8 mouse cellular contexts compared by ENCODE assay signal in the genomic region with DNA sequence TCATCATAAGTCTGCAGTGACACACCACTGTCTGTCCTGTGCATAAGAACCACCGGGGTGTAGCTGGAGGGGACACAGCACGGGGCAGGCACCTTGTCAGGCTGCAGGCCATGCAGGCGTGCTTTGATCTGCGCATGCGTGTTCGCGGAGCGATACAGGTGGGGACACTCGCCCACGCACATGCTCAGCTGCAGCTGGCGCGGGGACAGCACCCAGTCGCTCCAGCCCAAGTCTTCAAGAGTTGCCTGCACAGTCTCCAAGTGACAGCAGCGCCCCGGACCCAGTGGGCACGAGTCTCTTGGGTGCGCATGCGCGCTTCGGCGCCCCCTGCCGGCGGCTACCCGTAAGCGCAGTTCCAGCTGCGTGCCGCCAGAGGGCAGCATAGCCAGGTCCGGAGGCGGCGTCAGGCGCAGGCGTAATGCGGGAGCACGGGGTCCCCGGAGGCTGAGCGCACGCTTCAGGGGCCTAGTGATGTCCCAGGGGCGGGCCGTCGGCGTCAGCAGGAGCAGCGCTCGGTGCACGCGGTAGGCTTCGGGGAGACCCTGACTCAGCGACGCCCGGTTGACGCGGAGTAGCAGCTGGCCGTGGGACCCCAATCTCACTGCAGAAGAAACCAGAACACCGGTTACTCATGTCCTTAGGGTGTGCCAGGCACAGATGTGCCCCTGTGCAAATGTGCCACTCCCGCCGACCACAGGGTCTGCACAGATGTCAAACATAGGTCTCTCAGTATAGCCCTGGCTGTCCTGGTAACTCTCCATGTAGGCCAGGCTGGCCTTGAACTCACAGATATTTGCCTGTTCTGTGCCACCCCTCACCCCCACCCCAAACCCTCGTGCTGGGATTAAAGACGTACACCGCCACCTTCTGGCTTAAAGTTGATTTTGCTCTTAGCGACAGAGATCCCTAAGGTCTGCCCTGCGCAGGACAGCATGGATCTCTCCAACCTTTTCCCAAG. TPM values are rescaled to one million over a fixed set of nuclear protein-coding genes. Genes with fewer than 3 reads are reported as not detected.
DNase-seq lines count a peak whose midpoint lies in the region; ATAC-seq lines count a peak whose summit lies in the region.

No protein-coding gene starts in this region.

- peaks cover 23% of the 10 kb centered on the region for H3K4me1 ChIP-seq in intestine, embryonic 14.5 days (replicated peaks; ENCODE audit: control insufficient read depth, insufficient read depth, low read length)

- no peaks in the 10 kb centered on the region for H3K9me3 ChIP-seq in intestine, embryonic 14.5 days (ENCODE audit: control insufficient read depth, low read length)

- H3K4me2 ChIP-seq in intestine, embryonic 14.5 days (ENCODE audit: low read length), result peak overlapping the region; percentile 71

- intact Hi-C loops in gastrocnemius, postnatal 14 days (cut with DNase I; ENCODE audit: low total_unique reads), result loop anchor here (10.0 kb wide), 1 partner anchor 75 kb away; a partner anchor contains a TSS
- intact Hi-C loops in left cerebral cortex, postnatal 14 days (cut with DNase I), result loop anchor here (1.0 to 5.0 kb wide), 2 partner anchors 20 to 42 kb away; a partner anchor contains a TSS

- H3K4me3 ChIP-seq in intestine, embryonic 14.5 days (ENCODE audit: low read depth, low read length), result peak overlapping the region; percentile 44

- peak; percentile 92 for ATAC-seq in intestine, embryonic 14.5 days (replicated peaks; ENCODE audit: low FRiP score, low TSS enrichment, low read depth)
- ATAC-seq in megakaryocyte-erythroid progenitor cell, adult 5-6 weeks (replicated peaks; ENCODE audit: low FRiP score, low TSS enrichment, poor library complexity, severe bottlenecking), result peak; percentile 65

- no peaks in the 10 kb centered on the region for H3K36me3 ChIP-seq in intestine, embryonic 14.5 days (ENCODE audit: control insufficient read depth, insufficient read depth, low read length)

- WGBS in intestine, embryonic 14.5 days, result 2% methylated on average over 60 of the region's 60 CpGs

- no peaks in the 10 kb centered on the region for H3K27me3 ChIP-seq in intestine, embryonic 14.5 days (replicated peaks; ENCODE audit: control insufficient read depth, insufficient read depth, low read length)

- H3K27ac ChIP-seq in intestine, embryonic 14.5 days (ENCODE audit: low read depth), result peak overlapping the region; percentile 28; the same call in 1 of the 2 replicates

- peak overlapping the region; percentile 42 for H3K9ac ChIP-seq in intestine, embryonic 14.5 days (ENCODE audit: low read length)

- DNase-seq in adrenal gland, adult (ENCODE audit: inconsistent age in 2 of 2, low spot score in 1 of 2), result peak; percentile 94 to 98
- DNase-seq in embryo, embryonic 10.5 days (ENCODE audit: low spot score), result peak; percentile 91
- peak; percentile 85 for DNase-seq in gastrocnemius, postnatal 14 days
- peak; percentile 98 for DNase-seq in intestine, embryonic 14.5 days (ENCODE audit: low spot score)
- DNase-seq in left cerebral cortex, postnatal 14 days (ENCODE audit: low spot score in 2 of 2), result peak; percentile 86 to 90
- DNase-seq in right cerebral cortex, postnatal 14 days, result peak; percentile 84
- DNase-seq in urinary bladder, postnatal 25 days (ENCODE audit: low spot score), result peak; percentile 85

RNA-seq across cellular contexts. Expression of a gene that starts 2.4 kb away (rescaled TPM):
- not detected for total RNA-seq in gastrocnemius, postnatal 14 days (2021)
- 0.55 and 1.1 TPM in 2 replicates for polyA plus RNA-seq in intestine, embryonic 14.5 days (2014; fragmentation: Nextera tagmentation; extraction: Ambion mirVana)
- not detected for total RNA-seq in left cerebral cortex, postnatal 14 days (2021)
- not detected in 2 replicates for total RNA-seq in megakaryocyte-erythroid progenitor cell, adult 5-6 weeks (2014; fragmentation: Nextera tagmentation)
- total RNA-seq in megakaryocyte-erythroid progenitor cell, adult 5-6 weeks (2017), result not detected in 2 replicates

RNA-seq across cellular contexts. Expression of a gene that starts 13.9 kb away (rescaled TPM):
- under 1 TPM; 0.53 to 0.88 TPM for total RNA-seq in gastrocnemius, postnatal 14 days (2021)
- 1.2 and 2.0 TPM in 2 replicates for polyA plus RNA-seq in intestine, embryonic 14.5 days (2014; fragmentation: Nextera tagmentation; extraction: Ambion mirVana)
- under 1 TPM; 0.90 to 0.97 TPM for total RNA-seq in left cerebral cortex, postnatal 14 days (2021)
- total RNA-seq in megakaryocyte-erythroid progenitor cell, adult 5-6 weeks (2014; fragmentation: Nextera tagmentation), result 0.37 and 0.69 TPM in 2 replicates
- total RNA-seq in megakaryocyte-erythroid progenitor cell, adult 5-6 weeks (2017), result 0.15 and 0.61 TPM in 2 replicates

RNA-seq across cellular contexts. Expression of a gene that starts 21.2 kb away (rescaled TPM):
- 10 to 100 TPM; 22.9 to 25.7 TPM for total RNA-seq in gastrocnemius, postnatal 14 days (2021)
- 124 and 125 TPM in 2 replicates for polyA plus RNA-seq in intestine, embryonic 14.5 days (2014; fragmentation: Nextera tagmentation; extraction: Ambion mirVana)
- total RNA-seq in left cerebral cortex, postnatal 14 days (2021), result 100 to 1,000 TPM; 270 to 302 TPM
- total RNA-seq in megakaryocyte-erythroid progenitor cell, adult 5-6 weeks (2014; fragmentation: Nextera tagmentation), result 39.7 and 83.5 TPM in 2 replicates
- total RNA-seq in megakaryocyte-erythroid progenitor cell, adult 5-6 weeks (2017), result 77.5 and 98.5 TPM in 2 replicates

RNA-seq across cellular contexts. Expression of a gene that starts 30.3 kb away (rescaled TPM):
- total RNA-seq in gastrocnemius, postnatal 14 days (2021), result 10 to 100 TPM; 18.2 to 21.6 TPM
- 65.5 and 65.9 TPM in 2 replicates for polyA plus RNA-seq in intestine, embryonic 14.5 days (2014; fragmentation: Nextera tagmentation; extraction: Ambion mirVana)
- 10 to 100 TPM; 14.8 to 19.0 TPM for total RNA-seq in left cerebral cortex, postnatal 14 days (2021)
- 6.3 and 8.8 TPM in 2 replicates for total RNA-seq in megakaryocyte-erythroid progenitor cell, adult 5-6 weeks (2014; fragmentation: Nextera tagmentation)
- 4.6 and 5.1 TPM in 2 replicates for total RNA-seq in megakaryocyte-erythroid progenitor cell, adult 5-6 weeks (2017)

RNA-seq across cellular contexts. Expression of a gene that starts 35.7 kb away (rescaled TPM):
- total RNA-seq in gastrocnemius, postnatal 14 days (2021), result 10 to 100 TPM; 18.7 to 24.7 TPM
- polyA plus RNA-seq in intestine, embryonic 14.5 days (2014; fragmentation: Nextera tagmentation; extraction: Ambion mirVana), result 86.8 and 106 TPM in 2 replicates
- 10 to 100 TPM; 47.5 to 51.0 TPM for total RNA-seq in left cerebral cortex, postnatal 14 days (2021)
- 74.1 and 91.0 TPM in 2 replicates for total RNA-seq in megakaryocyte-erythroid progenitor cell, adult 5-6 weeks (2014; fragmentation: Nextera tagmentation)
- 36.5 and 51.5 TPM in 2 replicates for total RNA-seq in megakaryocyte-erythroid progenitor cell, adult 5-6 weeks (2017)

Comparison
In these comparisons a context has a peak if more than half of its experiments do, and no peak if none do; other contexts are left out.
1. Peak in every context shown above with its lines: DNase-seq, ATAC-seq, H3K4me3 ChIP-seq and H3K27ac ChIP-seq.